Mouse (Mus musculus) limb, embryonic 12.5 days (tissue): Measurements from ENCODE around the gene Myrf. TPM values are rescaled to one million over a fixed set of nuclear protein-coding genes. Genes with fewer than 3 reads are reported as not detected.

Experiments
- ATAC-seq: fragments of 200-750 bp; cut with Nextera tagmentation; 2 replicates; pipeline ENCODE4 v1.8.0; 2017; ENCODE audit warnings: low read depth, moderate TSS enrichment; ENCODE audit not compliant: insufficient number of reproducible peaks, insufficient read depth, low FRiP score, low TSS enrichment
- H3K27ac ChIP-seq: fragments of 300-500 bp; sonication (generic); 2 replicates; pipeline ENCODE4 v1.5.1; 2016; ENCODE audit warnings: mild to moderate bottlenecking, moderate library complexity
- H3K27me3 ChIP-seq: fragments of 300-500 bp; sonication (generic); 2 replicates; pipeline ENCODE4 v1.6.1; 2016; ENCODE audit warnings: mild to moderate bottlenecking, moderate library complexity
- H3K36me3 ChIP-seq: fragments of 300-500 bp; sonication (generic); 2 replicates; pipeline ENCODE4 v1.6.1; 2016; ENCODE audit warnings: mild to moderate bottlenecking, moderate library complexity
- H3K4me1 ChIP-seq: fragments of 300-500 bp; sonication (generic); replicated peaks from 2 replicates; pipeline ENCODE4 v1.6.1; 2016
- H3K4me2 ChIP-seq: fragments of 300-500 bp; sonication (generic); 2 replicates; pipeline ENCODE4 v1.6.1; 2016; ENCODE audit warnings: mild to moderate bottlenecking, moderate library complexity
- H3K4me3 ChIP-seq: fragments of 300-500 bp; sonication (generic); replicated peaks from 2 replicates; pipeline ENCODE4 v1.5.1; 2016; ENCODE audit warnings: mild to moderate bottlenecking
- H3K9ac ChIP-seq: fragments of 300-500 bp; sonication (generic); replicated peaks from 2 replicates; pipeline ENCODE4 v1.6.1; 2016; ENCODE audit warnings: mild to moderate bottlenecking, moderate library complexity
- H3K9me3 ChIP-seq: fragments of 300-500 bp; sonication (generic); 2 replicates; pipeline ENCODE4 v1.6.1; 2016; ENCODE audit warnings: mild to moderate bottlenecking, moderate library complexity
- WGBS: fragments of 180-500 bp; shearing (Covaris S2); methylation state at CpG from one replicate; pipeline ENCODE4 v1.1.7; 2016; 5-methylcytosine and 5-hydroxymethylcytosine counted together
- polyA plus RNA-seq: library from polyadenylated mRNA; unstranded; fragments of >200 nt; fragmentation: Nextera tagmentation; extraction: Ambion mirVana; gene quantifications from 2 replicates; pipeline ENCODE4 v1.2.1, GENCODE M21; 2016

Gene Myrf
- polyA plus RNA-seq, 1 experiment from 2014 or later, result 2.6 TPM

DNA sequence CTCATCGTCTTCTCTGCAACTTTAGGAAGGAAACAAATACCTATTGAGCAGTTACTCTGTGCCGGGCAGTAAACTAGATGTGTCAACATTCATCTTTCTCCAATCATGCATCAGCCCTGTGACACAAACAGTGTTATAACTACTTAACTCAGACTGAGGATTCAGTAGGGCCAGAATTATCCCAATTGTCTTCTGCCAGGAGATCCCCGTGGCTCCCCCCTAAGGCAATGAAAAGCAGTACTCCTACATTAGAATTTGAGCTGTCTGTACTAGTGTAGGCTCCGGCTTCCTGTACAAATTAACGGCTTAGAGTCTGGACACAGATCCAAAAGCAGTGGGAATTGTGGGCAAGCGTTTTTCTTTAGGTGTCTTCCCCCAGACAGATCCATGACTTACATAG lies 35.5 kb downstream of the Myrf start:
- peak overlapping the region; percentile 84 for H3K4me3 ChIP-seq
- ATAC-seq, result no peak
- peak overlapping the region; percentile 90 for H3K4me2 ChIP-seq
- H3K27me3 ChIP-seq, result no peaks in the 10 kb centered on the region
- no peaks in the 10 kb centered on the region for H3K9me3 ChIP-seq
- WGBS, result 74% methylated on average over 6 of the region's 6 CpGs
- peaks cover 15% of the 10 kb centered on the region for H3K4me1 ChIP-seq
- H3K36me3 ChIP-seq, result peaks cover 60% of the 10 kb centered on the region
- H3K27ac ChIP-seq, result no peak overlapping the region
- H3K9ac ChIP-seq, result no peak overlapping the region; the same call in 1 of the 2 replicates

DNA sequence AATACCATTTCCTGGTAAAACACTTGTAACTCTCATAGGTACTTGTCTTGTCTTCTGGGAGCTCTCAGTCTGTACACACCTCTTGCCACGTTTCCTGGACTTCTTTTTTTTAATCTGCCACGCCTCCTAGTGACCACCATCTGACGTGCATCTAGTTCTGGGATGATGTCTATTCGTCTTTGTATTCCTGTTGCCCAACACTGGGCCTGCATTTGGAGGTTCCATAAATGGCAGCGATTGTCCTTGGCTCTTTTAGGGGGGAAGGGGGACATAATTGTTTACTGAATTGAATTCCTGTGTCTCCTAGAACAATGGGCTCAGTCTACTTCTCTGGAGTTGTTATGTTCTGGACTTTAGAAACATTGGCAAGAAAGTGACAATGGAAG lies 35.9 kb downstream of the Myrf start:
- peak overlapping the region; percentile 82; the same call in 1 of the 2 replicates for H3K27ac ChIP-seq
- peak overlapping the region; percentile 90 for H3K4me2 ChIP-seq
- peaks cover 15% of the 10 kb centered on the region for H3K4me1 ChIP-seq
- H3K9ac ChIP-seq, result peak overlapping the region; percentile 89
- H3K36me3 ChIP-seq, result peaks cover 60% of the 10 kb centered on the region
- H3K4me3 ChIP-seq, result peak overlapping the region; percentile 84
- no peaks in the 10 kb centered on the region for H3K27me3 ChIP-seq
- no peak for ATAC-seq
- WGBS, result 2% methylated on average over 5 of the region's 5 CpGs
- H3K9me3 ChIP-seq, result no peaks in the 10 kb centered on the region

DNA sequence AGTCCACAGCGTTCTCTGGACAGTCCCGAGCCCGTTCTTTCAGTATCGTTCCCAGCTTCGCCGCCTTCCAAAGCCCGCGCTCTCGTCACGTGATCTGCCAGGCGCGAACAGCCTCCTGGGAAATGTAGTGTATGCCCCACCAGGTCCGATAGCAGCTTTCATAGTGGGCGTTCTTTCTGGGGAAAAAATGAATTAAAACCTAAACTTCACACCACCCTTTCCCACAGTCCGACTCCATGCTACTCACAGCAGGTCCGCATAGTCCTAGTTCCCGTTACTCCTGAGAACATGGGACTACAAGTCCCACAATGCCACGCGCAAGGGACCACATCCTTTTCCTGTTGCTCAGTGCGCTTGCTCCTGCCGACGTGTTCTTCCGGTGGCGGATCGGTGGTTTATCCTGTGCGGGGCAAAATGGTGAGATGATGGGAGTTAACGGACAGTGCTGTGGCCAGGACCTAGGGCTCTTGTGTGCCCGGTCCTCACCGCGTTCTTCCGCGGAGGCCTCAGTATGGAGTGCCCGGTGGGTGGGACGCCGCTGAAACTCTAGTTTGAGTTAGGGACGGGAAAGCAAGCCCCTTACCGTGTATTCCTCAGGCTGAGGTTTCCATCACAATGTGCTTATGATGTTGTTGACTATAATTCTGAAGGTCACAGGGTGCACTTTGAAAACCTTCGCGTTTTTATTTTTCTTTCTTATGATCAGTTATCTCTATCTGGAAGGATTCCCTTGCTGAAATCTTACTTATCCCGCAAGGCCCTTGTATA lies 36.5 kb downstream of the Myrf start, which contains the start of the genes Tmem258 and Fen1:
Gene Tmem258, plus strand, starts transcription at position 167 of the 768 bp plus-strand sequence.
Gene Fen1, minus strand, starts transcription at position 322 of the 768 bp plus-strand sequence.
- peak within 1 kb of the TSS; percentile 84 for H3K4me3 ChIP-seq
- H3K4me2 ChIP-seq, result peak within 1 kb of the TSS; percentile 90
- peak within 1 kb of the TSS; percentile 89 for H3K9ac ChIP-seq
- H3K36me3 ChIP-seq, result peaks cover 60% of the 10 kb centered on the region
- WGBS, result under 1% methylated on average over 40 of the region's 40 CpGs
- no peaks in the 10 kb centered on the region for H3K9me3 ChIP-seq
- H3K27ac ChIP-seq, result peak within 1 kb of the TSS; percentile 82
- H3K4me1 ChIP-seq, result peaks cover 15% of the 10 kb centered on the region
- peak; percentile 89 for ATAC-seq
- H3K27me3 ChIP-seq, result no peaks in the 10 kb centered on the region

DNA sequence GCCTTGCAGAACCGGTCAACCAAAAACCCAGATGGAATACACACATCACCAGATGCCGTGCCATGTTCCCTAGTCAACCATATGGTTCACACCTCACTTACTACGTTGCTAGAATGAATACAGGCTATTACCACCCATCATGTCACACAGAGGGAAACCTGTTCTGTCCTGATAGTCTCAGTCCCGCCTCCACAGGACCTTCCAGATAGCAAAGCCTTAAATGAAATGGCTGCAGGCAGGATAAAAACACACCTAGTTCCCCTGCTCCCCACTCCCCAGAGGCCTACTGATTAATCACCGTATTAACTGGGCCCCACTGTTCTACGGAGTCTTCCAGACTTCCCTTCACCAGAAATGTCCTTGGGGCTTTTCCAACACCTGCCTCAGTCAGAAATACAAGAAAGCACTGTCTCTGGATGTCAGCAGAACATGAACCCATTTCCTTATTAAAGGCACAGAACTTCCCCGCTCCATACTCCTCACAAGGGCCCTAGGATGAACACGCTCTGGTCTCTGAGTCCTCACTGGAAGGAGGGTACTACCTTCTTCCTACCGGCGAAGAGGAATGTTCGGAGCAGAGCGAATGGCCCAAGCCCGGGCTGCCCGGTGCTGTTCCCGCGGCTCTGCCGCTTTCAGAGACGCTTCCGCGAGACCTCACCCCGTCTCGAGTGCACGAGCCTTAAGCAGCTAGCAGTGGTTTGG lies 37.3 kb downstream of the Myrf start:
- no peak for ATAC-seq
- Histone ChIP-seq H3K27me3 (no peaks in the 10 kb centered on the region), H3K9ac (peak overlapping the region; percentile 89), H3K4me2 (peak overlapping the region; percentile 90), H3K27ac (peak overlapping the region; percentile 82), H3K4me1 (peaks cover 15% of the 10 kb centered on the region), H3K36me3 (peaks cover 55% of the 10 kb centered on the region), H3K9me3 (no peaks in the 10 kb centered on the region), H3K4me3 (peak overlapping the region; percentile 84)
- 3% methylated on average over 23 of the region's 23 CpGs for WGBS

DNA sequence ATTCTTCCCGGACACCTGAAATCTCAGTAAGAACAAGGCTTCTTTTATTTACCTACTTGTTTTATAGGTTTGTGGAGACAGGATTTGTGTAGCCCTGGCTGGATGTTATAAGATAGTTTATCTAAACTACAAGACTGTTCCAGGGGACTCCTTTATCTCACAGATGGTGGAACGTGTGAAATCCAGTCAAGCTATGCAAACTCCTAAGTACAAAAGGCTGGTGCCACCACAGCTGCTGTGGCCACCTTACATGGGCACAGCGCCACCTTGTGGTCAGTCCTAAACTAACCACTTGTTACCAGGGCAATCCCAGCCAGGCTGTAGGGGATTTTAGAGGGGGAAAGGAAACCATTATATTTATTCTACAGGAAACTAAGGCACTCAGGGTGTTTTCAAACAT lies 41.8 kb downstream of the Myrf start:
- Histone ChIP-seq H3K4me1 (peaks cover 8% of the 10 kb centered on the region), H3K4me2 (no peak overlapping the region), H3K9me3 (no peaks in the 10 kb centered on the region), H3K36me3 (peaks cover 76% of the 10 kb centered on the region), H3K27ac (no peak overlapping the region), H3K9ac (no peak overlapping the region), H3K4me3 (no peak overlapping the region), H3K27me3 (no peaks in the 10 kb centered on the region)
- no peak for ATAC-seq
- 33% methylated on average over 3 of the region's 3 CpGs for WGBS

DNA sequence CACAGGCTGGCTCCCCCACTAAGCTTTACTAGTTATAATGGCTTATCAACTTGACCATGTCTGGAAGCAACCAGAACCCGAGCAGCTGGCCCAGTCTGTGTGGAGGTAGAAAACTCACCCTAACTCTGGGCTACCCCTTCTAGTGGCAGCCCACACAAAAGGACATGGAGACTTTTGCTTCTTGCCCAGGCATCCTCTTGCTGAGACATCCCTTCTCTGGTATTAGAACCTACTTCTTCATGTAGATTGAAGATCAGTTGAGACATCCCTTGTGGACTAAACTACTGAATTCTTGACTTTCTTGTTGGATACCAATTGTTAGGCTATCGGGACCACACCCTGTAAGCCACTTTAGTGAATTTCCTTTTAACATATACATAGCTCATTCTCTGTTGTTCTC lies 42.3 kb downstream of the Myrf start:
- H3K4me1 ChIP-seq, result peaks cover 8% of the 10 kb centered on the region
- WGBS, result 74% methylated on average over 2 of the region's 2 CpGs
- ATAC-seq, result no peak
- H3K9me3 ChIP-seq, result no peaks in the 10 kb centered on the region
- H3K9ac ChIP-seq, result no peak overlapping the region
- H3K36me3 ChIP-seq, result peaks cover 80% of the 10 kb centered on the region
- H3K27ac ChIP-seq, result no peak overlapping the region
- no peaks in the 10 kb centered on the region for H3K27me3 ChIP-seq
- no peak overlapping the region for H3K4me3 ChIP-seq
- no peak overlapping the region for H3K4me2 ChIP-seq

DNA sequence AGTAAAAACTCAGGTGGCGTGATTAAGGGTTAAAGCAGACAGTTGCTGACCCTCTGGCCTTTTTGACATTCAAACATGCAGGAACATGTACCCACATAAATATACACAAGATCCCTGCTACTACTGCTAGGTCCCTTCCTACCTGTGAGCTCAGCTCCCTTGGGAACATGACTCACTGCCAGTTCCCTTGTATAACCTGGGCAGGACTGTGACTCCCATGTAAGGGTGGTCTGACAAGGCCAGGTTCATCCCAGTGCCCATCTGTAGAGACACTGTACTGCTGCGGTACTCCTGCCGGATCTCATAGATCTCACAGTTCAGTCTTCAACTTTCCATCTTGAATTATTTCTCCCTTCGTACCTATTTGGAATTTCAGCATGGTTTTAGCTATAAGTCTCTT lies 43.4 kb downstream of the Myrf start:
- no peaks in the 10 kb centered on the region for H3K9me3 ChIP-seq

DNA sequence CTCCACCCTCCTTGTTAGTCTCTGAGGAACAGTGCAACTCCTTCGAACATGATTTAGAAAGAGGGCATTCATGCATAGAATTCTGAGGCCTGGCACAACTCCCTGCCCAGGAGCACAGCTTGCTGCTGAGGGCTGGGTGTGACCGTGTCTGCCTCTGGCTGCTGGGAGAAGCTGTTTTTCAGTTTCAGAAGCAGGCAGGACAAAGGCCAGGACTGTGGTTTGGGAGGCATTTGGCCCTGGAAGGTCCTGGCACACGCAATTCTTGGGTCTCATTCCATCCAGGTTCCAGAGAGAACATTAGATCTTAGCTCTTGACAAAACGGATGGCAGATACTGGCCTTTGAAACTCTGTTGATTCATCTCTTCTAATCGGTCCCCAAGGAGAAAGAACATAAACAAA lies 45.3 kb downstream of the Myrf start:
- Histone ChIP-seq H3K4me3 (no peak overlapping the region), H3K27ac (no peak overlapping the region), H3K9ac (no peak overlapping the region), H3K4me2 (no peak overlapping the region), H3K9me3 (no peaks in the 10 kb centered on the region), H3K27me3 (no peaks in the 10 kb centered on the region), H3K36me3 (peaks cover 95% of the 10 kb centered on the region), H3K4me1 (no peaks in the 10 kb centered on the region)
- WGBS, result 77% methylated on average over 5 of the region's 5 CpGs
- ATAC-seq, result no peak

More for the DNA sequence above, 43.4 kb downstream of the Myrf start:
- Histone ChIP-seq H3K4me1 (no peaks in the 10 kb centered on the region), H3K4me2 (no peak overlapping the region), H3K27me3 (no peaks in the 10 kb centered on the region), H3K4me3 (no peak overlapping the region), H3K27ac (no peak overlapping the region), H3K9ac (no peak overlapping the region), H3K36me3 (peaks cover 91% of the 10 kb centered on the region)
- ATAC-seq, result no peak
- WGBS, result 89% methylated on average over 4 of the region's 4 CpGs

DNA sequence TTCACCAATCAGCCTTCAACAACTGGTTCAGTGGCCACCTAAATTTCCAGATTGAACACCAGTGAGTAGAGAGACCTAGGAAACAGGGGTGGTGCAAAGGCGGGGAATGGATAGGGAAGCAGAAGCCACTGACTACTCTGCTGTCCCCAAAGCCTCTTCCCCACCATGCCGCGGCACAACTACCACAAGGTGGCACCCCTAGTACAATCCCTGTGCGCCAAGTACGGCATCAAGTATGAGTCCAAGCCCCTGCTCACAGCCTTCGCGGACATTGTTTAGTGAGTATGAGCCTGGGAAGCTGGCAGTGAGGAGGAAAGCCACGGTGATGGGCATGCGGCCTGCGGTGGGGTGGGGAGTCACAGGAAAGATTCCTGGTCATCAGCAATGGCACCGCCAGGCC lies 46.2 kb downstream of the Myrf start:
- H3K9me3 ChIP-seq, result no peaks in the 10 kb centered on the region
- H3K36me3 ChIP-seq, result peaks cover 95% of the 10 kb centered on the region
- no peak overlapping the region for H3K9ac ChIP-seq
- no peak overlapping the region for H3K27ac ChIP-seq
- no peak for ATAC-seq
- H3K27me3 ChIP-seq, result no peaks in the 10 kb centered on the region
- WGBS, result 90% methylated on average over 11 of the region's 11 CpGs
- no peaks in the 10 kb centered on the region for H3K4me1 ChIP-seq
- no peak overlapping the region for H3K4me3 ChIP-seq
- H3K4me2 ChIP-seq, result no peak overlapping the region

DNA sequence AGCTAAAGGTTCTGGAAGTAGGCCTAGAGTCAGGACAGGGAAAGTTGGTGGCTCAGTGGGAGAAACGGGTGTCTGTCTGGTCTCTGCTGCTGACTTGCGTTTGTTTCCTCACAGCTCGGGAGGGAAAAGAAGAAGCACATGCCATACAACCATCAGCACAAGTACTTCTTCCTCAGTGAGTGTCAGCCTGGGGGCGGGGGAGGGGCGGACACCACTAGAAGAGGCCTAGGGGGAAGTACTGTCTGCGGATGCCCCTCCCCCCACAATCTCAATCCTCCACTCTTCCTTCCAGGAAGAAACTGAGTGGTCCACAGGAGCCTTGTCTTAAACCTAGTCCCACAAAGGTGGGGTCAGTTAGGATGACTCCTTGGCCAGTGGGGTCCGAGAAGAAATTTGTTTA lies 49.2 kb downstream of the Myrf start:
- WGBS, result 83% methylated on average over 7 of the region's 7 CpGs

DNA sequence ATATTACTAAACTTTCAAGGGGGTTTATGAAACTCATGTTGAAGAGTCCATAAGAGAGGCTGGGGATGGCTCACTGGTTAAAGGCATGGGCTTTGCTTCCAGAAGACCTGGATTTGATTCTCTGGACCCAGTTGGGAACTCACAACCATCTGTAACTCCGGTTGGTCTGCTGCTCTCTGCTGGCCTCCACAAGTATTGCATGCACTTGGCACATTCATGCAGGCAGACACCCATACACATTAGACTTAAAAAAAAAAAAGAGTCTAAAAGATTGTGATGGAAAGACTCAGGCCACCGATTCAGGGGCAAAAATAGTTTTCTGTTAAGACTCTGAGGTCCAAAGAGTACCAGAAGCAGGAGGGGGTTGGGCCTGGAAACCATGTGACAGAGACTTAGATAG lies 49.8 kb downstream of the Myrf start:
- WGBS, result 38% methylated on average over 2 of the region's 2 CpGs
- H3K4me2 ChIP-seq, result no peak overlapping the region
- no peaks in the 10 kb centered on the region for H3K9me3 ChIP-seq
- no peak overlapping the region for H3K9ac ChIP-seq
- ATAC-seq, result no peak
- no peak overlapping the region for H3K4me3 ChIP-seq
- H3K27ac ChIP-seq, result no peak overlapping the region
- H3K27me3 ChIP-seq, result no peaks in the 10 kb centered on the region
- H3K36me3 ChIP-seq, result peaks cover 100% of the 10 kb centered on the region
- peaks cover 4% of the 10 kb centered on the region; the same call in 1 of the 2 replicates for H3K4me1 ChIP-seq

More for the DNA sequence above, 49.2 kb downstream of the Myrf start:
- Histone ChIP-seq H3K9me3 (no peaks in the 10 kb centered on the region), H3K36me3 (peaks cover 100% of the 10 kb centered on the region), H3K4me1 (peaks cover 4% of the 10 kb centered on the region; the same call in 1 of the 2 replicates), H3K27ac (no peak overlapping the region), H3K9ac (no peak overlapping the region), H3K4me2 (no peak overlapping the region), H3K27me3 (no peaks in the 10 kb centered on the region), H3K4me3 (no peak overlapping the region)
- no peak for ATAC-seq
